Mouse (Mus musculus) embryonic facial prominence, embryonic 10.5 days (tissue): ENCODE results near the gene Ccdc152. TPM values are rescaled to one million over a fixed set of nuclear protein-coding genes. Genes with fewer than 3 reads are reported as not detected.
"Not testable (repeated sequence)": the region's sequence is repeated elsewhere in the genome, so short reads cannot be mapped to it uniquely, and the experiment has no call there.

Experiments used
- DNase-seq: peaks from one replicate; pipeline ENCODE4 v3.0.0-alpha.2; 2017; ENCODE audit warnings: low spot score
- H3K27ac ChIP-seq: fragments of 300-500 bp; sonication (generic); replicated peaks from 2 replicates; pipeline ENCODE4 v1.5.1; 2016; ENCODE audit warnings: mild to moderate bottlenecking
- H3K27me3 ChIP-seq: fragments of 300-500 bp; sonication (generic); replicated peaks from 2 replicates; pipeline ENCODE4 v1.6.1; 2016; ENCODE audit warnings: low read depth, mild to moderate bottlenecking; ENCODE audit not compliant: poor library complexity, severe bottlenecking
- H3K36me3 ChIP-seq: fragments of 300-500 bp; sonication (generic); replicated peaks from 2 replicates; pipeline ENCODE4 v1.6.1; 2016; ENCODE audit warnings: mild to moderate bottlenecking, moderate library complexity
- H3K4me1 ChIP-seq: fragments of 300-500 bp; sonication (generic); 2 replicates; pipeline ENCODE4 v1.6.1; 2016
- H3K4me3 ChIP-seq: fragments of 300-500 bp; sonication (generic); 2 replicates; pipeline ENCODE4 v1.5.1; 2016; ENCODE audit warnings: mild to moderate bottlenecking, moderate library complexity
- H3K9me3 ChIP-seq: fragments of 300-500 bp; sonication (generic); 2 replicates; pipeline ENCODE4 v1.6.1; 2016; ENCODE audit warnings: mild to moderate bottlenecking
- WGBS: fragments of 180-500 bp; shearing (Covaris S2); methylation state at CpG from one replicate; pipeline ENCODE4 v1.1.7; 2016; 5-methylcytosine and 5-hydroxymethylcytosine counted together
- polyA plus RNA-seq: library from polyadenylated mRNA; unstranded; fragments of >200 nt; fragmentation: Nextera tagmentation; extraction: Ambion mirVana; gene quantifications from 2 replicates; pipeline ENCODE4 v1.2.1, GENCODE M21; 2016

Gene Ccdc152
- polyA plus RNA-seq, 1 experiment from 2014 or later: 0.14 TPM

GRCm38 (mm10) chr15:3270646-3271077, 32.7 kb downstream of the Ccdc152 start:
- DNase-seq: peak; percentile 66
- H3K27me3 ChIP-seq: no peaks in the 10 kb centered on the region
- WGBS: 4% methylated on average over 12 of the region's 12 CpGs
- peaks cover 22% of the 10 kb centered on the region for H3K4me1 ChIP-seq
- H3K4me3 ChIP-seq: peak overlapping the region; percentile 52
- H3K27ac ChIP-seq: peak overlapping the region; percentile 91
- H3K36me3 ChIP-seq: no peaks in the 10 kb centered on the region; the same call in 1 of the 2 replicates
- no peaks in the 10 kb centered on the region for H3K9me3 ChIP-seq

- WGBS: 18% methylated on average over 6 of the region's 6 CpGs
- Histone ChIP-seq H3K4me3 (peak overlapping the region; percentile 52), H3K4me1 (peaks cover 22% of the 10 kb centered on the region), H3K9me3 (no peaks in the 10 kb centered on the region), H3K27ac (peak overlapping the region; percentile 91), H3K36me3 (no peaks in the 10 kb centered on the region), H3K27me3 (no peaks in the 10 kb centered on the region)
- peak; percentile 64 for DNase-seq
These were observed 33.2 kb downstream of the Ccdc152 start for GRCm38 (mm10) chr15:3269996-3270645.

GRCm38 (mm10) chr15:3269496-3269895, 33.8 kb downstream of the Ccdc152 start:
- Histone ChIP-seq H3K4me1 (peaks cover 22% of the 10 kb centered on the region), H3K27ac (peak overlapping the region; percentile 91), H3K4me3 (no peak overlapping the region), H3K9me3 (no peaks in the 10 kb centered on the region), H3K36me3 (no peaks in the 10 kb centered on the region), H3K27me3 (no peaks in the 10 kb centered on the region)
- peak; percentile 57 for DNase-seq
- WGBS: 43% methylated on average over 4 of the region's 4 CpGs

- Histone ChIP-seq H3K27me3 (no peaks in the 10 kb centered on the region), H3K36me3 (no peaks in the 10 kb centered on the region), H3K27ac (0 out of 2 replicates have a peak within 1 kb of the TSS, but pooled peaks have one; percentile 30), H3K4me1 (peaks cover 22% of the 10 kb centered on the region), H3K4me3 (no peak within 1 kb of the TSS), H3K9me3 (no peaks in the 10 kb centered on the region)
- no peak for DNase-seq
- WGBS: 88% methylated on average over 6 of the region's 6 CpGs
These were observed 35.1 kb downstream of the Ccdc152 start, which contains the start of gene Selenop for GRCm38 (mm10) chr15:3268247-3268646. Gene Selenop, plus strand, starts transcription at chr15:3268547.

GRCm38 (mm10) chr15:3264828-3265227, 38.5 kb downstream of the Ccdc152 start:
- no peaks in the 10 kb centered on the region for H3K9me3 ChIP-seq
- H3K27ac ChIP-seq: no peak overlapping the region
- no peak for DNase-seq
- H3K4me3 ChIP-seq: no peak overlapping the region
- peaks cover 9% of the 10 kb centered on the region for H3K4me1 ChIP-seq
- no peaks in the 10 kb centered on the region for H3K27me3 ChIP-seq
- no peaks in the 10 kb centered on the region for H3K36me3 ChIP-seq
- 84% methylated on average over 1 of the region's 1 CpGs for WGBS

GRCm38 (mm10) chr15:3264293-3264692, 39.0 kb downstream of the Ccdc152 start:
- Histone ChIP-seq H3K36me3 (no peaks in the 10 kb centered on the region), H3K27me3 (no peaks in the 10 kb centered on the region), H3K4me1 (peaks cover 3% of the 10 kb centered on the region), H3K4me3 (no peak overlapping the region), H3K9me3 (no peaks in the 10 kb centered on the region), H3K27ac (no peak overlapping the region)
- WGBS: 90% methylated on average over 4 of the region's 4 CpGs
- DNase-seq: no peak

GRCm38 (mm10) chr15:3262883-3263282, 40.4 kb downstream of the Ccdc152 start:
- DNase-seq: no peak
- Histone ChIP-seq H3K4me3 (no peak overlapping the region), H3K36me3 (no peaks in the 10 kb centered on the region), H3K27ac (no peak overlapping the region), H3K9me3 (no peaks in the 10 kb centered on the region), H3K27me3 (no peaks in the 10 kb centered on the region), H3K4me1 (no peaks in the 10 kb centered on the region)
- 67% methylated on average over 3 of the region's 3 CpGs for WGBS

- H3K4me1 ChIP-seq: no peaks in the 10 kb centered on the region
- H3K9me3 ChIP-seq: no peaks in the 10 kb centered on the region
- no peaks in the 10 kb centered on the region for H3K36me3 ChIP-seq
- no peaks in the 10 kb centered on the region for H3K27me3 ChIP-seq
- H3K4me3 ChIP-seq: no peak overlapping the region
- DNase-seq: no peak
- no peak overlapping the region for H3K27ac ChIP-seq
- WGBS: 89% methylated on average over 4 of the region's 4 CpGs
These were observed 43.0 kb downstream of the Ccdc152 start for GRCm38 (mm10) chr15:3260309-3260708.

GRCm38 (mm10) chr15:3259025-3259424, 44.3 kb downstream of the Ccdc152 start:
- no peak for DNase-seq
- Histone ChIP-seq H3K4me1 (no peaks in the 10 kb centered on the region), H3K36me3 (no peaks in the 10 kb centered on the region), H3K27me3 (no peaks in the 10 kb centered on the region), H3K4me3 (no peak overlapping the region), H3K9me3 (no peaks in the 10 kb centered on the region), H3K27ac (no peak overlapping the region)
- WGBS: 84% methylated on average over 1 of the region's 1 CpGs

- H3K4me1 ChIP-seq: no peaks in the 10 kb centered on the region
- H3K36me3 ChIP-seq: no peaks in the 10 kb centered on the region
- no peaks in the 10 kb centered on the region for H3K9me3 ChIP-seq
- no peak for DNase-seq
- no peaks in the 10 kb centered on the region for H3K27me3 ChIP-seq
- H3K4me3 ChIP-seq: no peak overlapping the region
- H3K27ac ChIP-seq: no peak overlapping the region
These were observed 51.6 kb downstream of the Ccdc152 start for GRCm38 (mm10) chr15:3251718-3252067.

- WGBS: 85% methylated on average over 3 of the region's 3 CpGs
- Histone ChIP-seq H3K27me3 (no peaks in the 10 kb centered on the region), H3K36me3 (no peaks in the 10 kb centered on the region), H3K27ac (no peak overlapping the region), H3K4me3 (no peak overlapping the region), H3K4me1 (no peaks in the 10 kb centered on the region), H3K9me3 (no peaks in the 10 kb centered on the region)
- no peak for DNase-seq
These were observed 52.2 kb downstream of the Ccdc152 start for GRCm38 (mm10) chr15:3251031-3251717.

- Histone ChIP-seq H3K4me3 (no peak overlapping the region), H3K27me3 (no peaks in the 10 kb centered on the region), H3K36me3 (no peaks in the 10 kb centered on the region), H3K4me1 (no peaks in the 10 kb centered on the region), H3K27ac (no peak overlapping the region), H3K9me3 (no peaks in the 10 kb centered on the region)
- no peak for DNase-seq
- WGBS: 91% methylated on average over 2 of the region's 2 CpGs
These were observed 52.7 kb downstream of the Ccdc152 start for GRCm38 (mm10) chr15:3250620-3251019.

GRCm38 (mm10) chr15:3245036-3245435, 58.3 kb downstream of the Ccdc152 start:
- not testable (repeated sequence) for H3K4me3 ChIP-seq, H3K36me3 ChIP-seq, H3K9me3 ChIP-seq, DNase-seq, H3K4me1 ChIP-seq, H3K27me3 ChIP-seq, H3K27ac ChIP-seq
- 92% methylated on average over 10 of the region's 10 CpGs for WGBS
